ENCODE assay signal across 8 mouse cellular contexts in genomic region chr13:55569726-55570285, GRCm38 (mm10). TPM values are rescaled to one million over a fixed set of nuclear protein-coding genes. Genes with fewer than 3 reads are reported as not detected.
DNase-seq lines count a peak whose midpoint lies in the region; ATAC-seq and TF ChIP-seq lines count a peak whose summit lies in the region.

No protein-coding gene starts in this region.

- ATAC-seq in heart, embryonic 13.5 days (ENCODE audit: extremely low read depth, insufficient number of reproducible peaks, low FRiP score, low TSS enrichment), result no peak
- peak; percentile 18; the same call in 1 of the 2 replicates for ATAC-seq in midbrain, embryonic 16.5 days
- ATAC-seq in monocyte, adult 5-6 weeks (replicated peaks; ENCODE audit: insufficient number of reproducible peaks, low FRiP score, low TSS enrichment, poor library complexity, severe bottlenecking), result no peak

- H3K4me2 ChIP-seq in heart, embryonic 13.5 days, result peak overlapping the region; percentile 96
- H3K4me2 ChIP-seq in midbrain, embryonic 16.5 days (ENCODE audit: low read length), result peak overlapping the region; percentile 95

- peaks cover 5% of the 10 kb centered on the region for H3K4me1 ChIP-seq in cortical plate, adult 2 months (ENCODE audit: control insufficient read depth, insufficient read depth, low read length)
- H3K4me1 ChIP-seq in heart, embryonic 13.5 days, result peaks cover 12% of the 10 kb centered on the region
- H3K4me1 ChIP-seq in midbrain, embryonic 16.5 days (ENCODE audit: control insufficient read depth, insufficient read depth, low read length), result peaks cover 18% of the 10 kb centered on the region

- no peak for TF ChIP-seq CTCF in cortical plate, adult 2 months (IDR thresholded peaks at IDR 0.05; ENCODE audit: extremely low read depth, insufficient read depth, low read length)

- H3K27ac ChIP-seq in cortical plate, adult 2 months (ENCODE audit: insufficient read depth, low read length), result no peak overlapping the region
- H3K27ac ChIP-seq in heart, embryonic 13.5 days (replicated peaks), result peak overlapping the region; percentile 90
- peak overlapping the region; percentile 93 for H3K27ac ChIP-seq in midbrain, embryonic 16.5 days (ENCODE audit: low read length)

- no peak for TF ChIP-seq POLR2A in cortical plate, adult 2 months (IDR thresholded peaks at IDR 0.05; ENCODE audit: extremely low read depth, insufficient read depth, low read length)

- peaks cover 36% of the 10 kb centered on the region for H3K36me3 ChIP-seq in heart, embryonic 13.5 days
- H3K36me3 ChIP-seq in midbrain, embryonic 16.5 days (ENCODE audit: control insufficient read depth, insufficient read depth, low read length), result no peaks in the 10 kb centered on the region

- H3K27me3 ChIP-seq in heart, embryonic 13.5 days (replicated peaks), result no peaks in the 10 kb centered on the region
- no peaks in the 10 kb centered on the region for H3K27me3 ChIP-seq in midbrain, embryonic 16.5 days (ENCODE audit: control insufficient read depth, insufficient read depth, low read depth, low read length)

- H3K9ac ChIP-seq in heart, embryonic 13.5 days, result peak overlapping the region; percentile 96
- H3K9ac ChIP-seq in midbrain, embryonic 16.5 days (ENCODE audit: low read depth, low read length), result peak overlapping the region; percentile 80

- H3K4me3 ChIP-seq in cortical plate, adult 2 months (ENCODE audit: insufficient read depth, low read length), result peak overlapping the region; percentile 88
- H3K4me3 ChIP-seq in heart, embryonic 13.5 days, result peak overlapping the region; percentile 94
- H3K4me3 ChIP-seq in midbrain, embryonic 16.5 days (ENCODE audit: low read depth, low read length), result peak overlapping the region; percentile 77

- peak; percentile 31 to 58 for DNase-seq in adrenal gland, adult (ENCODE audit: inconsistent age in 2 of 2, low spot score in 1 of 2)
- DNase-seq in adrenal gland, adult 8-10 months, result no peak
- peak; percentile 29 for DNase-seq in ES-CJ7 (ENCODE audit: low read depth, low spot score)
- peak; percentile 8 to 23 for DNase-seq in layer of hippocampus, postnatal 36 days

- 10% methylated on average over 16 of the region's 16 CpGs for WGBS in heart, embryonic 13.5 days
- WGBS in midbrain, embryonic 16.5 days, result 3% methylated on average over 16 of the region's 16 CpGs

- H3K9me3 ChIP-seq in heart, embryonic 13.5 days, result peaks cover 7% of the 10 kb centered on the region
- no peaks in the 10 kb centered on the region for H3K9me3 ChIP-seq in midbrain, embryonic 16.5 days (replicated peaks; ENCODE audit: control insufficient read depth, low read length, poor library complexity, severe bottlenecking)

RNA-seq across cellular contexts. Expression of gene Fam193b, which starts 1.1 kb away (rescaled TPM):
- 100 to 1,000 TPM in 1 of 4 experiments, 10 to 100 TPM in 3; 47.1 to 102 (median 72.8) TPM for total RNA-seq in adrenal gland, adult 8-10 months (2022)
- 138 and 157 TPM in 2 replicates for polyA plus RNA-seq in cortical plate, adult 2 months (2012; rRNA removed)
- polyA plus RNA-seq in heart, embryonic 13.5 days (2015; fragmentation: Nextera tagmentation; extraction: Ambion mirVana), result 19.9 and 23.7 TPM in 2 replicates
- 10 to 100 TPM; 88.6 to 96.2 TPM for total RNA-seq in layer of hippocampus, postnatal 36 days (2021)
- polyA plus RNA-seq in midbrain, embryonic 16.5 days (2015; fragmentation: Nextera tagmentation; extraction: Ambion mirVana), result 48.3 and 56.3 TPM in 2 replicates
- 37.8 to 73.6 TPM (median 40.6 TPM) in 3 replicates for total RNA-seq in monocyte, adult 5-6 weeks (2017)

RNA-seq across cellular contexts. Expression of gene Tmed9, which starts 3.7 kb away (rescaled TPM):
- total RNA-seq in adrenal gland, adult 8-10 months (2022), result 100 to 1,000 TPM; 177 to 220 (median 189) TPM
- polyA plus RNA-seq in cortical plate, adult 2 months (2012; rRNA removed), result 111 and 125 TPM in 2 replicates
- 102 and 121 TPM in 2 replicates for polyA plus RNA-seq in heart, embryonic 13.5 days (2015; fragmentation: Nextera tagmentation; extraction: Ambion mirVana)
- 100 to 1,000 TPM; 141 to 143 TPM for total RNA-seq in layer of hippocampus, postnatal 36 days (2021)
- 109 and 117 TPM in 2 replicates for polyA plus RNA-seq in midbrain, embryonic 16.5 days (2015; fragmentation: Nextera tagmentation; extraction: Ambion mirVana)
- total RNA-seq in monocyte, adult 5-6 weeks (2017), result 150 to 192 TPM (median 183 TPM) in 3 replicates

RNA-seq across cellular contexts. Expression of gene B4galt7, which starts 29.9 kb away (rescaled TPM):
- 10 to 100 TPM; 14.9 to 18.5 (median 16.5) TPM for total RNA-seq in adrenal gland, adult 8-10 months (2022)
- 30.8 and 31.1 TPM in 2 replicates for polyA plus RNA-seq in cortical plate, adult 2 months (2012; rRNA removed)
- polyA plus RNA-seq in heart, embryonic 13.5 days (2015; fragmentation: Nextera tagmentation; extraction: Ambion mirVana), result 20.6 and 21.2 TPM in 2 replicates
- total RNA-seq in layer of hippocampus, postnatal 36 days (2021), result 10 to 100 TPM; 23.6 to 25.0 TPM
- 42.7 and 46.1 TPM in 2 replicates for polyA plus RNA-seq in midbrain, embryonic 16.5 days (2015; fragmentation: Nextera tagmentation; extraction: Ambion mirVana)
- total RNA-seq in monocyte, adult 5-6 weeks (2017), result 23.1 to 47.1 TPM (median 26.2 TPM) in 3 replicates

RNA-seq across cellular contexts. Expression of gene Ddx41, which starts 33.3 kb away (rescaled TPM):
- total RNA-seq in adrenal gland, adult 8-10 months (2022), result 10 to 100 TPM; 47.0 to 58.7 (median 52.7) TPM
- polyA plus RNA-seq in cortical plate, adult 2 months (2012; rRNA removed), result 81.1 and 87.4 TPM in 2 replicates
- 29.6 and 30.6 TPM in 2 replicates for polyA plus RNA-seq in heart, embryonic 13.5 days (2015; fragmentation: Nextera tagmentation; extraction: Ambion mirVana)
- 10 to 100 TPM; 59.4 to 60.2 TPM for total RNA-seq in layer of hippocampus, postnatal 36 days (2021)
- 57.0 and 58.1 TPM in 2 replicates for polyA plus RNA-seq in midbrain, embryonic 16.5 days (2015; fragmentation: Nextera tagmentation; extraction: Ambion mirVana)
- total RNA-seq in monocyte, adult 5-6 weeks (2017), result 67.7 to 76.2 TPM (median 71.8 TPM) in 3 replicates

RNA-seq across cellular contexts. Expression of gene Dok3, which starts 40.7 kb away (rescaled TPM):
- 1 to 10 TPM; 4.0 to 7.2 (median 4.7) TPM for total RNA-seq in adrenal gland, adult 8-10 months (2022)
- 15.6 and 16.8 TPM in 2 replicates for polyA plus RNA-seq in cortical plate, adult 2 months (2012; rRNA removed)
- polyA plus RNA-seq in heart, embryonic 13.5 days (2015; fragmentation: Nextera tagmentation; extraction: Ambion mirVana), result 1.1 and 1.2 TPM in 2 replicates
- total RNA-seq in layer of hippocampus, postnatal 36 days (2021), result 10 to 100 TPM; 17.0 to 20.6 TPM
- 5.1 and 5.6 TPM in 2 replicates for polyA plus RNA-seq in midbrain, embryonic 16.5 days (2015; fragmentation: Nextera tagmentation; extraction: Ambion mirVana)
- 86.5 to 105 TPM (median 104 TPM) in 3 replicates for total RNA-seq in monocyte, adult 5-6 weeks (2017)
